Mouse (Mus musculus): Measurements from ENCODE around the gene Panx2. TPM values are rescaled to one million over a fixed set of nuclear protein-coding genes. Genes with fewer than 3 reads are reported as not detected.
A peak's percentile ranks its signal among the peaks of the same experiment; 100 is the strongest.

The Panx2 gene
- polyA plus RNA-seq, 1 experiment from 2014 or later: 0.23 TPM

DNA sequence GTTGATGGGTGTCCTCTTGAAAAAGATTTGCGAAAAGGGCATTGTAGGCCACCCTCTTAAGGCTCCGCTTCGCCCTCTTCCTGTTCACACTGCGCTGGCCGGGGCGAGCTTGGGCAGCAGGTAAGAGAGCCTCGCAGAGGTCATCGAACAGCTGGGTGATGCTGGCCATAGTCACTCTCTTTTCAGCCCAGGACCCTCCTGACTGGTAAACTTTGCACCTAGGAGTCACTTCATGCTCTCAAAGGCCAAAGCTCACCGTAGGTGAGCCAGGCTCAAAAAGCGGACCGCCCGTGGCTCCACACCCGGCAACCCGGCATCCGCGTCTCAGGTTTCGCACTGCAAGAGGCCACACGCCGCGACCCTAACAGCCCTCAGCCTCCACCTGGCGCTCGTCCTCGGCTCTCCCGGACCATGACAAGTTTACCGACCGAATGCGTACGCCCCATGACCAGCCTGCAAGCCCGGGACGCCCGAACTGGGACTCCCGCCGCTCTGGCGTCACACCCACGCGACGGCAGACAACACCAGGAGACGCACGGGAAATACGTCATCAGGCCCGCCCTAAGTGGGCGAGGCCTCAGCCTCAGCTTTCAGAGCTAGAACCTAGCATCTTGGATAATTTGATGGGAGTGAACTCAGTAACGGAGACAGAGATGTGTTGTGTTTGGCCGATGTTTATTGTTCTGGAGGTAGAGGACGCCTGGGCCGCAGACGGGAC is 63.3 kb downstream of the Panx2 start, which contains the start of gene Tubgcp6:
Tubgcp6 (minus strand) TSS at position 464 of the 718 bp plus-strand sequence.
- peaks cover 31% of the 10 kb centered on the region for H3K4me1 ChIP-seq (replicated peaks; ENCODE audit: control insufficient read depth, insufficient read depth, low read length)
- peak; percentile 98 for DNase-seq (ENCODE audit: low spot score)
- peak within 1 kb of the TSS; percentile 88 for H3K4me2 ChIP-seq (ENCODE audit: low read length)
- H3K36me3 ChIP-seq (ENCODE audit: control insufficient read depth, insufficient read depth, low read length): peaks cover 17% of the 10 kb centered on the region
- under 1% methylated on average over 47 of the region's 47 CpGs for WGBS
- peak within 1 kb of the TSS; percentile 94 for H3K4me3 ChIP-seq (ENCODE audit: low read depth, low read length)
- peak; percentile 86 for ATAC-seq (replicated peaks; ENCODE audit: low FRiP score, low TSS enrichment, low read depth)
- H3K9ac ChIP-seq (ENCODE audit: low read length): peak within 1 kb of the TSS; percentile 86
- peak within 1 kb of the TSS; percentile 45; the same call in 1 of the 2 replicates for H3K27ac ChIP-seq (ENCODE audit: low read depth)
- no peaks in the 10 kb centered on the region for H3K9me3 ChIP-seq (ENCODE audit: control insufficient read depth, low read length)
- no peaks in the 10 kb centered on the region for H3K27me3 ChIP-seq (replicated peaks; ENCODE audit: control insufficient read depth, insufficient read depth, low read length)

Other genes with a start within 250 kb of the Panx2 start
- gene Alg12, start 240.4 kb upstream of the Panx2 start, polyA plus RNA-seq (2014; fragmentation: Nextera tagmentation; extraction: Ambion mirVana): 11.8 and 13.6 TPM in 2 replicates
- gene Creld2, start 240.1 kb upstream of the Panx2 start, polyA plus RNA-seq (2014; fragmentation: Nextera tagmentation; extraction: Ambion mirVana): 79.9 and 95.1 TPM in 2 replicates
- 40.1 and 51.7 TPM in 2 replicates for gene Pim3, start 197.5 kb upstream of the Panx2 start, polyA plus RNA-seq (2014; fragmentation: Nextera tagmentation; extraction: Ambion mirVana)
- gene Ttll8, start 105.3 kb upstream of the Panx2 start, polyA plus RNA-seq (2014; fragmentation: Nextera tagmentation; extraction: Ambion mirVana): not detected in 2 replicates
- gene Mlc1, start 80.7 kb upstream of the Panx2 start, polyA plus RNA-seq (2014; fragmentation: Nextera tagmentation; extraction: Ambion mirVana): not detected in 2 replicates
- not detected in 2 replicates for gene Mov10l1, start 76.8 kb upstream of the Panx2 start, polyA plus RNA-seq (2014; fragmentation: Nextera tagmentation; extraction: Ambion mirVana)
- gene Trabd, start 15.4 kb downstream of the Panx2 start, polyA plus RNA-seq (2014; fragmentation: Nextera tagmentation; extraction: Ambion mirVana): 43.7 and 44.4 TPM in 2 replicates
- 19.4 and 20.8 TPM in 2 replicates for gene Selenoo, start 29.4 kb downstream of the Panx2 start, polyA plus RNA-seq (2014; fragmentation: Nextera tagmentation; extraction: Ambion mirVana)
- gene Tubgcp6, start 63.4 kb downstream of the Panx2 start, polyA plus RNA-seq (2014; fragmentation: Nextera tagmentation; extraction: Ambion mirVana): 16.0 and 16.5 TPM in 2 replicates
- 18.3 and 20.3 TPM in 2 replicates for gene Hdac10, start 69.0 kb downstream of the Panx2 start, polyA plus RNA-seq (2014; fragmentation: Nextera tagmentation; extraction: Ambion mirVana)
- 4.5 and 5.1 TPM in 2 replicates for gene Mapk12, start 81.0 kb downstream of the Panx2 start, polyA plus RNA-seq (2014; fragmentation: Nextera tagmentation; extraction: Ambion mirVana)
- 7.4 and 7.8 TPM in 2 replicates for gene Mapk11, start 89.9 kb downstream of the Panx2 start, polyA plus RNA-seq (2014; fragmentation: Nextera tagmentation; extraction: Ambion mirVana)
- 149 and 150 TPM in 2 replicates for gene Plxnb2, start 121.1 kb downstream of the Panx2 start, polyA plus RNA-seq (2014; fragmentation: Nextera tagmentation; extraction: Ambion mirVana)
- gene Dennd6b, start 136.8 kb downstream of the Panx2 start, polyA plus RNA-seq (2014; fragmentation: Nextera tagmentation; extraction: Ambion mirVana): 13.9 and 16.2 TPM in 2 replicates
- 26.9 and 29.6 TPM in 2 replicates for gene Ppp6r2, start 151.8 kb downstream of the Panx2 start, polyA plus RNA-seq (2014; fragmentation: Nextera tagmentation; extraction: Ambion mirVana)

Data from intestine, embryonic 14.5 days (tissue).